Mouse (Mus musculus): Measurements from ENCODE around the gene Pcdh15.

Gene Pcdh15

DNA sequence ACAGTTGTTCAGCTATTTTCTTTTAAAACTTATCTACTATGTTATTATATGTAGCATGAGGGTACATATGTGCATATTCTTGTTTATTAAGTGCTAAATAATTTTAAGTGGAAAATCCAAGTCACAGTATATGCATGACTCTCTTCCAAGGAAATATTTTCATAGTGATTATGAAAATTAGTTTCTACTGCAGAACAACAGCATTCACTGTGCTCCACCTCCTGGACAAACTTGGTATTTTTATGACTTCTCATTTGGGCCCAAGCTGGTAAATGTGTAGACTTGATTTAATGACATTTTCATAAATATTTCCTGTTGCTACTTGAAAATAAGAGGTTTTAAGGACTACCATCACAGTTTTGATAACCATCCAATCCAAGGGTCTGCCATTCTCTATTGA lies 1104.5 kb downstream of the Pcdh15 start:
- ChIA-PET POLR2A (no interaction called here), CTCF (interaction anchor here in 1 of 4 experiments (1.1 kb wide), 1 partner anchor 9 kb away, joined by 3 read pairs; no protein-coding TSS in a partner anchor)

DNA sequence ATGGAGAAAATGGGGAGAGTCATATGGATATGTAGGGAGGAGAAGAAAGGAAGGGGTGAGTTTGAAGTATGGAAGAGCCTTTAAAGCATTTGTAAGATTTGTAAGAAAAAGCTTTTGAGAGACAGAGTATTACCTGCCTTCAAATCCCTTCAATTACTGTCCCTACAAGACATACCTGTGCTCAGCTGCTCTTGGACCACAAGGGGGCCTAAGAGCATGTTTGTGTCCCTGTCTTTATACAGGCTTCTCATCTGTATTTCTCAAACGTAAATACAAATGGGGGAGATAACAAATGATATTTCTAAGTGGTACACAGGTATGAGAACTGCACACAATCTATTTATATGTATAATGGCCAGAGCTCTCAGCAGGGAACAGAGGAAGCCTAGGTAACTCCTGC lies 1118.1 kb downstream of the Pcdh15 start:
- CTCF ChIA-PET, result interaction anchor here in 1 of 4 experiments (0.8 kb wide), 1 partner anchor 247 kb away, joined by 6 read pairs; no protein-coding TSS in a partner anchor
- POLR2A ChIA-PET, result no interaction called here

DNA sequence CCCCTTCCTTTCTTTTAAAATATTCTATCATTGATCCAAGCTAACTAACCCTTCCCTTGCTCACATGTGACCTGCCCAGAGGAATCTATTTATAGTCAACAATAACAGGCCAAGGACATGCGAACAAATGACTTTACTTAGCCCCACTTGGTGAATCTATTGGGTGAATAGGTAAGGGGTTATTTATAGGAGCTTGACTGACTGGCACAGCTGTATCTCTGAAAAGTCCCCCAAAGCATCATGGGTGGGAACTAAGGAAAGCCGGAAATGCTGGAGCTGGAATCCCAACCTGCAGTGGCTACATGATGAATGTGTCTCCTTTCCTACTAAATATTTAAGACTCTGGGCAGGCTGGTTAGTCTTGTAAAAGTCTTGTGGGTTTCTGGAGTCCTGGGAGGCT lies 1121.3 kb downstream of the Pcdh15 start:
- ChIA-PET POLR2A (no interaction called here), CTCF (no interaction called here)

DNA sequence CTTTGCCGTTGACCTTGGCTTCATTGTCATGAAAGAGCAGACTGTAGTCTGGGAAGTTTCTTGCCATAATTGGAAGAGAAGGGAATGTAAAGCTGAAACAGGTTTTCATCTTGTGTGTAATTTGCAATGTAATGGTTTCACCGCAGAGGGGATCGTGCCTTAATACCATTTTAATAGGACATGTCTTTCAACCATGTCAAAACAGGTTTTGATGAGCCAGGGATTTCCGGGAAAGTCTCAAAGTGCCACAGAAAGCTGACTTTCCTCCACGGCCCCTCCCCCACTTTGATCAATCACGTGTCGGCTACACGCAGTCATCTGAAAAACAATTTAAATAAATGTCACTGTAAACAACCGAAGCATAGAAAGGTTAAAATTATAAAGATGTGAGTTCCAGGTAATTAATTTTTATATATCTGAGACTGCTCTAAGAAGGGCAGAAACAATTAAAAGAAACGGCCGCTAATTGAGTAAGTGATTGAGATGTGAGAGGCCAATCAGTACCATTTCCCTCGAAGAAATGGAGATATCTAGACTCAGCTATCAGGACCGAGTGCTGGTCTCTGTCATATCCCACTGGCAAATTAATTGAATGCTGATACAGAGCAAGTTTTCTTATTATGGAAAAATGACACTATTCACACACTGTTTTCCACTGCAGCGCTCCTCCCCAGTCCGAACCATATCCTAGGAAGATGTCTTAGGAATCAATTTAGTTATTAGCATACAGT lies 1158.7 kb downstream of the Pcdh15 start:
- ChIA-PET CTCF (no interaction called here), POLR2A (no interaction called here)

DNA sequence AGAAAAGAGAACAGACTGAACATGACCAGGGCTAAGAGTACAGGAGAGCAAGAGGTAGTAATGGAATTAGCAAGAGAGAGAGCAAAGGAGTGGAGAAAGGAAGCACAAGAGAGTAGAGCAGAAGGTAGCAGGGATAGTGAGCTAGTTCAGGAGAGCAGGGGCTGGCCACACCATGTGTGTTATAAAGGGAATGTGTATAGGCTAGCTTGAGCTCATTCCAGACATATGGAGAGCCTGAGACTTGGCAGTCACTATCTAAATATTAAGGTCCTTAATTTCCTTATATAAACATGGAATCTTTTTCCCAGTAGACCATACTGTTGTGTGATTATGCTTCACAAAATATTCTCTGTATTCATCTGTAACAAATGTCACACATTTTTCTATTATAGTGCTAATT lies 1159.5 kb downstream of the Pcdh15 start:
- CTCF ChIA-PET, result no interaction called here
- POLR2A ChIA-PET, result no interaction called here

DNA sequence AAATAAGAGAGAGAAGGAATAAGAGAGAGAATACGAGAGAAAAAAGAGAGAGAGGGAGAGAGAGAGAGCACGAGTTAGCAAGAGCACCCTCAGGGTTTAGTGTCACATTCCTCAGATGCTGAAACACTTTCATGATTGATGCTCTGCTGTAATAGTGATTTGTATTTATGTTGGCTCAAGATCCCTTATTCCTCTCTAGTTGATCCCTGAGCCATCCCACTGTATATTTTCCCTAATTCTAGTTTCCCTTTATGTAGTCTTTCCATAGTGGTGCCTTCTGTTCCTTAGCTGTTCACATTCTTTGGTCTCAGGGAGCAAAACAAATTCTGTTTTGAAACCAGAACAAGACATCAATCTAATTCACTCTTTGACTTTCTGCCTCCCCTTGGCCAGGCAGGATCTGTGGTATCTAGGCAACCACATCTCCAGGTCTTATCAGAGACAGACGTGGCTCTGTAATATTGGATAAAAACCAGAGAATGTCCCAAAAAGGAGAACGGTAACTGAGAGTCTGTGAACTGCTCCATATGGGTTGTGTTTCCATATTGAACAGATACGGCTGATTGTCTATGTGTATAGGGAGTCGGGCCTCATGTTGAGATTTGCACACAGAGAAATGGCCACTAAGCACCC lies 1170.6 kb downstream of the Pcdh15 start:
- CTCF ChIA-PET, result no interaction called here
- POLR2A ChIA-PET, result no interaction called here

DNA sequence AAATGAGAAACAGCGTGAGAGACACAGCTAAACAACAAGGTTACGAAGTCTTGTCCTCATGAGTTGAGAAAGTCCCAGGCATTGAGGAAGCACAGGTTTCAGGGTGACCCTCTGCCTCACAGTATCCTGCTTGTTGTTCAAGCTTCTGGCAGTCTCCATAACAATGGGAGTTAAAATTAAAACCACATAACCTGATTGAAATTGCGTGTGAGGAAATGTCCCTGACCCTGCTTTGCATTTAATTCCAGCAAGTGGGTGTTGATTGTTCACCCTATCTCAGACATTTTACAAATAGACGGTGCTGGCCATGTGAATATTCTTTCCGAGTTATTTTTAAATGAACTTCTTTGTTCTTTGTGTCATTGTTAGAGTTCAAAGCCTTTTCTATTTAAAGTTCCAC lies 1171.8 kb downstream of the Pcdh15 start:
- ChIA-PET POLR2A (no interaction called here), CTCF (no interaction called here)

DNA sequence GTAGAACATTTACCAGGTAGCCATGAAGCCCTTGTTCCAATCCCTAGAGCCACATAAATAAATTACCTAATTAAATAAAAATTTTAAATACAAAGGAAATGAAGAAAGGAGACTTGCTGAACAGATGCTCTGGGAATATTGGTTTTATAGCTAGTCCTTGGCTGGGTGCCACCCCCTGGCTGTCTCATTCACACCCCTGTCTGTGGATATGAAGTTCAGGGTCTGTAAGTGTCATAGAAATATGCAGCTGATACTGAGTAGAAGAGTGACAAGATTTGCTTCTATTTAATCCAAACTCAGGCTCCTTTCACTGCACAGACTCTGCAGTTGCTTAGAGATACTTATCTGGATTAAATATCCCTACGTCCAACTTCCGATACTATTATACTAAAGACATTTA lies 1205.0 kb downstream of the Pcdh15 start:
- POLR2A ChIA-PET, result no interaction called here
- CTCF ChIA-PET, result no interaction called here

DNA sequence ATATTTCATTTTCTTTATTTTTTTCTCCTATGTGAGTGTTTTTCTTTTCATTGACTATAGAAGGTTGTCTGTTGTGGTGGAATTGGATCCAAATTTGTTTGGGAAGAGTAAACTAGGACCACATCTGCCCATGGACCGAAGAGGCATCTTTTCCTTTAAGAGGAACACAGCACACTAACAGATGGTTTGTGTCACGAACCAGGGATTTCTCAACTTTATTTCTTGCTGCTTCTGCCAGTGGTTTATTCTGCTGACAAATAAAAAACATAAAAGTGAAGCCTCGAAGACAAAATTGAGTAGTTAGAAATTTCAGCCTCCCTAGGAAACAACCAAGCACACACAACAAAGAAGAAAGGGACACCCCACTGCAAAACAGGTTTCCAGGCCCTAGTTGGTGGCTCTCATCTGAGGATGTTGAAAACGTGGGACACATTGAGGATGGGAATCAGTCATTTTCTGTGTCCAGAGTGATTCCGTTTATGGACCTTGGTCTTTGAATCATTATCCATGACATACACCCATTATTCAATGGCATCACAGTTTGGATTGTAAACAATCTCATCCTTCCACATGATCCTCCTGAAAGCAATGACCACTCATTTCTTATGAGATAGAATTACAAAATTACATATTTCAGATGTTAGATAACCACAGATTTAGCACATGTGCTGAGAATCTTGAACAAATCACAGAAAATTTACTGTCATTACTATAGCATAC lies 1206.5 kb downstream of the Pcdh15 start:
- POLR2A ChIA-PET, result no interaction called here
- CTCF ChIA-PET, result no interaction called here

DNA sequence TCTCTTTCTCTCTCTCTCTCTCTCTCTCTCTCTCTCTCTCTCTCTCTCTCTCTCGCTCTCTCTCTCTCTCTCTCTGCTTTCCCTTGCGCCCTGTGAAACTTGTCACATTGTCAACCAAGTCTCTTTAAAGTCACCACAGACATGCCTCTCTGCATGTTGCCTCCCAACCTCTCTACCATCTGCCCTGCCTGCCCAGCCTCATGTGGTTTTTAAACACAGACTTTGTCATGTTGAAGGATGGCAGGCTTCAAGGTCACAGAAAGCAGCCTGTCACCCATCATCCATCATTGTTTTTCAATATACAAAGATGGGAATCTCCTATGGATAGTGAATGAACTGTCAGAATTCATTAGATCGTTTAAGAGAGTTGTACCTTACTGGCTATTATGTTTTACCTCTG lies 1207.9 kb downstream of the Pcdh15 start:
- ChIA-PET CTCF (no interaction called here), POLR2A (no interaction called here)

DNA sequence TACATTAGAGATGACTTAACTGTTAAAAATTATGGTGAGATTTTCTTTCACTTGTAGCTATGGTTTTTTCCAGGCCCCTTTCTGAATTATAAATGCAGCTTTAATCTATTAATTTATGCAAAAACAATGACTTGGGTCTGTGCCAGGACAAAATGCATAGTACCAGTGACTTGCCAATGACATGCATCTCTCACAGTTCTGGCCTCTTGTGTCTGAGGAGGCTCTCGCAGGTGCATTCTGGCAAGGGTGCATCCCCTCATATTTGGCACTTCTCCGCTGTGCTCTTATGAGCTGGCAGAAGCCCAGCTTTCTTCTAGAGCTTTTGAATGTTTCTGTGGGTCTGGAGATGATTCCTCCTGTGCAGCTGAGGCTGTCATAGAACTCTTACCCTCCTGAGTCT lies 1216.9 kb downstream of the Pcdh15 start:
- CTCF ChIA-PET, result no interaction called here
- POLR2A ChIA-PET, result no interaction called here

DNA sequence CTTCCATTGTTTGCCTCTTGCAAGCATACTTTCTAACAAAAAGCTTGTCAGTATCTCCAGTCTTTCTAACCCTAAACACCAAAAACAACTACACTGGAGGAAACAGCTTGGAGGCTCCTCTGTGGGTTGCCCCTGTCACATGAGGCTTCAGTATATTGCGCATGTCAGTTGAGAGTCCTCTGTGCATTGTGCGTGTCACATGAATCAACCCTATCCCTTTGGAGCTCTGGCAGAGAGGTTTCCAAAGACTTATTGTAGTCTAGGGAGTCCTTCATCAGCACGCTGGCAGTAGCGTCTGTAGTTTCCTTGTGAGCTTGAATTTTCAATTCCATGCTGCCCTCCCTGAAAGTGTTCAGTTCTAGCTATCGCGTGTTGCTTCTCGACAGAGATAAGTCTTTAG lies 1236.3 kb downstream of the Pcdh15 start:
- POLR2A ChIA-PET, result no interaction called here
- CTCF ChIA-PET, result no interaction called here

DNA sequence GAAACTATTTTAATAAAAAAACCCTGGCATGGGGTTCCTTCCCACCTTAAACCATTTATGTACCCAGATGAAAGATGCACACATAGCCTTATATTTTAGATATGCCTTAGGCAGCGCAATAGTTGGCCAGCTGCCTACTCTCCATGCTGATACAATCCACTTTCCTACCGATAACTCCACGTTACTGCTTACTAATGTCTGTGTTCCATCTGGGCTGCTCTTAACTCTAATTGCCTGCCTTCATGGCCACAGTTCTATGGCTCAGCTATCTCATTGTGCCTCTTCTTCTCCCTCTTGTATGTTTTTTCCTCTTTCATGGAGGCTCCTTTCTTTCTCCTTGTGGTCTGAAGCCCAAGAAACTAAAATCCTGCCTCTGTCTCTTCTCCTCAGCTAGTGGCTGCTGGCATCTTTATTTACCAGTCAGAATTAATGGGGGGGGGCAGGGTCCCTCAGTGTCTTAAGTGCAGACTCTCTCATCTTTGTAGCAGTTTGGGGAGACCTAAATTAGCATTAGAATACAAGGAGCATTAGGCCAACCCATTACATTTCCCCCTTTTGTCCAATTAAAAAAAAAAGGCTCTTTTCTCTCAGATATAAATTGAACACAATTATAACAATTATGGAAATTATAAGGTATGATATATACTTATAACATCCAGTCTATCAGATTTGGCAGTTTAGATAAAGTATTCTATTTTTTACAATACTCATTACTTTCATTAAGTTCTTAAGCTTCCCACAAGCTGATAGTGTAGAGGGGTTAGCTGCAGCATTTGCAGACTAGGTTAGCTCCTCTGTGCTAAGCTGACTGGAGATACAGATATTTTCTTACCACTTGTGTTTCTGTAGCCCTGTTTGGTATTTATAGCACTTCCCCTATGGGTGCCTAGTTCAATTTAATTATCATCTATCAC lies 1240.4 kb downstream of the Pcdh15 start:
- CTCF ChIA-PET, result no interaction called here
- POLR2A ChIA-PET, result no interaction called here

DNA sequence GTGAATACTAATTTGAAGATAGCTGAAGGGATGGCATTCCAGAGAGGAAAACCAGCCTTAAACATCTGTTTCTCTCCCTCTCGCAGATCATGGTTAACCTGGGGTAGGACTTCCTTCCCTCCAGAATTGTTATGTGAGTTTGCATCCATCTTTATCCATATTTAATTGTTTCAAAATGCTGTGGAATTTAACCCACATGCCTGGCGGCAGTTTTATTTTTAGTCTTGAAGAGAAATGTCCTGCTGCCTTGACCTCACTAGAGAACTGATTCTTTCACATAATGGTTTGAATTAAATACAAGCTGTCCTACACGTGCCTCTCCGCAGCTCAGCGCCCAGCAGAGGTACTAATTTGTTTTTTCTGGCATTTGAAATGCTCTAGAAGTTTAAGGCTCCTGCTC lies 1260.4 kb downstream of the Pcdh15 start:
- ChIA-PET POLR2A (no interaction called here), CTCF (no interaction called here)

DNA sequence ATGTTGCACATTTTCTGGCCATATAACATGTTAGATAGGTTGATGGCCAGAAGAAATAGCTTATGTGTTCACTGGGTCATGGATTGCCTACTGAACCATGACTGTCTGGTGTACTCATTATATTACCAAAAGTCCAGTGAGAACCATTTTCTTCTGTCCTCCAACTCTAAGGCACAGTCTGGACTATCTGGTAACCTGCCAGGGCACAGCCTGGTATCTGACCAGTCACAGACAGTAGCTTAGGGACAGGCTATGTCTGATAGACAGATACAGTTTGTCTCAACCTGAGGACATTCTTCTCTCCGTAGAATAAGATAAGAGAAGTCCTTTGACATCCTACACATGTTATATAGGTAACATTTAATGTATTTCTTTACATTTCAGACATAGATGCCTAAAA lies 1279.6 kb downstream of the Pcdh15 start:
- ChIA-PET POLR2A (no interaction called here), CTCF (no interaction called here)

DNA sequence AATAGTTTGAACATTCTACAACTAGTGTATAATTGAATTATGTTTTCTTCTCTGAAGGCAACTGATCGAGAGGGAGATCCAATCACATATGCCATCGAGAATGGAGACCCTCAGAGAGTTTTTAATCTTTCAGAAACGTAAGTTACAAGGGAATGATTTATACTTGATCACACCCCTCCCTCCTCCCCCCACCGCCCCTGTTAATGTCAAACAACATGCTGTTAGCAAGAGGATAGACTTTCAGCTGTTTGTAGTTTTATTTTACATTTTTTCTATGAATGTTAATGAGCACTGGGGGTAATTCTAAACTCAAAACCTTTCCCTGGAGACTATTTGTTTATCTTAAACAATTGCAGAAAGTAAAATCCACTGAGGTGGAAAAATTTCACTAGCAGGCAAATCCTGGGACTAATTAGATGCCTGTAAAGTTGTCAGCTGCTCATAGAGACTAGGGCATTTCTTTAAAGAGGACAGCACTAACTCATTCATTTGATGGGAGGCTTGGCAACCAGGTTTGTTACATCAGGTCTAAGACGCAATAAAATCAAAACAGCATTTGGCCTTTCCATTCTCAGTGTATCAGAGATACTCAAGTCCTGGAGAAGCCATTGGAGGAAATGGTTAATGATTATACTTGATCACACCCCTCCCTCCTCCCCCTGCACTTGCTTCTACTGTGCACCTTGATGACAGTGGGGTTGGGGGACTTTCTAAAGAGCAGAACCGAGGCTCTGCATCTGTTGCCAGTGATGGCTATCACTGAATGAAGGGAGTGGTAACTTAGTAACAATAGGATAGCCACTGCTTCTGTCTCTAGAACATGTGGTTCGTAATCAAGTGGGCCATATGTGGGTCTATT lies 1280.4 kb downstream of the Pcdh15 start:
- POLR2A ChIA-PET, result no interaction called here
- CTCF ChIA-PET, result no interaction called here

DNA sequence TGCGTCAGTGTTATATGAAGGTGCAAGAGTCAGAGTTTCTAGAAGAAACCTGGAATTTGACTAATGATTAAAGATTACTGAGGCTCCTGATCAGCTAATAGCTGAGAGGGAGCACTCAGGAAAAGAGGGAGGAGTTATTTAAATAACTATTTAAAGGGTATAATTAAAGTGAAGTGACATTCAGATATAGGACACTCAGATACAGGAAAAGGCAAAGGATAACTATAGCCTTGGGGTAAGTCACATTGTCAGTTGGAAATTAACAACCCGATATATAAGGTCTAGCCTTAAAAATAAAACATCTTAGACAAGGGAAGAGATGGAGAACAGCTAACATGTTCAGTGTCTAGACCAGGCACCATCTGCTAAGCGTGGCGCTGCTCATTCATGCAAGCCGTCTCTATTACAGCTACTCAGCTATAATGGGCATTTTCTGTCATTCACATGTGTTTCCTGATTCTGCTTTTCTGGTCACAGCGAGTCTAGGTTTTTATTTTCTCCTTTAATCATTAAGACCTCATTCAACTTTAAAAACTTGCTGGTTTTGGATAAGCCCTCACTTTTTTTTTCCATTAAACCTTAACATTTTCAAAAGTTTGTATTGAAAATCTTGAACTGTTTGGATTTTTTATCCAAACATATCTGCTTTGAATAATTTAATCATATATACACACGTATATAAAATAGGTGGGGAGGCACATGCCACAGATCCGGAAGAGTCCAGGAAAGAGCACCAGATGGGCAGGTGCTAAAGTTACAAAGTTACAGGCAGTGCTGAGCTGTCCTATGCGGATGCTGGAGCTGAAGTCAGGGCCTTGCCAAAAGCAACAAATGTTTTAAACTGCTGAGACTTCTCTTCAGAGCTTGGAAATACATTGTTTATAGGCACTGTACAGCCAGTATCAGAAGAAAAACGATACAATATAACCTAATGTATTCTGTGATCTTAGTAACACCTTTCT lies 1288.7 kb downstream of the Pcdh15 start:
- POLR2A ChIA-PET, result no interaction called here

DNA sequence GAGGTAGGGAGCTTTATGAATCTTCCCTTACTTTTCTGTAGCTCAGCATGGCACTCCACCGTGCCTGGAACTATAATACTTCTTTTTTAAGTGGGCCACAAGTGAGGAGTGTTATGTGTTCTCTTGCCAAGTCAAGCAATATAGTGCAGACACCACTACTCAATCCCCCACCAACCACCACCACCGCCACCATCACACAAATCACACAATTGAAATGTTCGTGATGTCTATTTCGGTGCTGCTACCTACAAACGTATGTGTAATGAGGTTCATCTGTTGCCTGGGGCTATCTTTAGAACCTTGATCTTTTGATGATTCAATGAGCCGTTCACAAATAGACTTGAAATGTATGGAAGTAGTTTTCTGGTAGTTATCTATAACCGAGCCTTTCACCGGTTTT lies 1304.0 kb downstream of the Pcdh15 start:
- ChIA-PET CTCF (no interaction called here), POLR2A (no interaction called here)

More for the DNA sequence above, 1288.7 kb downstream of the Pcdh15 start:
- CTCF ChIA-PET, result no interaction called here

All from embryonic stem cell, embryonic (primary cell).